Mouse (Mus musculus): ENCODE measurements around the gene Arl13b.

GRCm38 (mm10) chr16:62810855-62811254 is 36.0 kb downstream of the Arl13b start:
- TF ChIP-seq POLR2A (IDR thresholded peaks at IDR 0.05; ENCODE audit: extremely low read depth, insufficient read depth, low read length) (no peak), CTCF (IDR thresholded peaks at IDR 0.05; ENCODE audit: extremely low read depth, insufficient read depth, low read length) (no peak)

All from cortical plate, adult 2 months (tissue).